Mouse (Mus musculus) stomach, embryonic 14.5 days (tissue): ENCODE data around the gene Mat2a. TPM values are rescaled to one million over a fixed set of nuclear protein-coding genes. Genes with fewer than 3 reads are reported as not detected.

ENCODE experiments used
- ATAC-seq: fragments of 200-750 bp; cut with Nextera tagmentation; 2 replicates; pipeline ENCODE4 v1.8.0; 2017; ENCODE audit warnings: low read depth, moderate TSS enrichment; ENCODE audit not compliant: insufficient number of reproducible peaks, insufficient read depth, low FRiP score
- H3K27ac ChIP-seq: fragments of 300-500 bp; sonication (generic); 2 replicates; pipeline ENCODE4 v1.5.1; 2014; ENCODE audit warnings: mild to moderate bottlenecking, low read length, moderate library complexity, mixed read lengths
- H3K27me3 ChIP-seq: fragments of 300-500 bp; sonication (generic); 2 replicates; pipeline ENCODE4 v1.6.1; 2014; ENCODE audit warnings: low read length, control low read depth, mixed read lengths; ENCODE audit not compliant: control insufficient read depth, insufficient read depth
- H3K36me3 ChIP-seq: fragments of 300-500 bp; sonication (generic); 2 replicates; pipeline ENCODE4 v1.6.1; 2014; ENCODE audit warnings: mild to moderate bottlenecking, control low read depth, low read length, moderate library complexity, mixed read lengths; ENCODE audit not compliant: control insufficient read depth, insufficient read depth
- H3K4me1 ChIP-seq: fragments of 300-500 bp; sonication (generic); 2 replicates; pipeline ENCODE4 v1.6.1; 2014; ENCODE audit warnings: low read length, control low read depth, mixed read lengths; ENCODE audit not compliant: control insufficient read depth, insufficient read depth
- H3K4me2 ChIP-seq: fragments of 300-500 bp; sonication (generic); replicated peaks from 2 replicates; pipeline ENCODE4 v1.6.1; 2014; ENCODE audit warnings: low read depth, low read length, control low read depth
- H3K4me3 ChIP-seq: fragments of 300-500 bp; sonication (generic); 2 replicates; pipeline ENCODE4 v1.5.1; 2014; ENCODE audit warnings: low read depth, low read length, control low read depth
- H3K9ac ChIP-seq: fragments of 300-500 bp; sonication (generic); replicated peaks from 2 replicates; pipeline ENCODE4 v1.6.1; 2014; ENCODE audit warnings: low read depth, mild to moderate bottlenecking, control low read depth, low read length, moderate library complexity, mixed read lengths
- H3K9me3 ChIP-seq: fragments of 300-500 bp; sonication (generic); 2 replicates; pipeline ENCODE4 v1.6.1; 2016; ENCODE audit warnings: low read depth, low read length, control low read depth; ENCODE audit not compliant: control insufficient read depth
- WGBS: fragments of 180-500 bp; shearing (Covaris S2); extraction: QIAGEN DNeasy Blood & Tissue Kit; methylation state at CpG from one replicate; pipeline ENCODE4 v1.1.7; 2014; 5-methylcytosine and 5-hydroxymethylcytosine counted together
- polyA plus RNA-seq: library from polyadenylated mRNA; unstranded; fragments of >200 nt; fragmentation: Nextera tagmentation; extraction: Ambion mirVana; gene quantifications from 2 replicates; pipeline ENCODE4 v1.2.1, GENCODE M21; 2014

Mat2a gene
- polyA plus RNA-seq, 1 experiment from 2014 or later: 333 TPM

DNA sequence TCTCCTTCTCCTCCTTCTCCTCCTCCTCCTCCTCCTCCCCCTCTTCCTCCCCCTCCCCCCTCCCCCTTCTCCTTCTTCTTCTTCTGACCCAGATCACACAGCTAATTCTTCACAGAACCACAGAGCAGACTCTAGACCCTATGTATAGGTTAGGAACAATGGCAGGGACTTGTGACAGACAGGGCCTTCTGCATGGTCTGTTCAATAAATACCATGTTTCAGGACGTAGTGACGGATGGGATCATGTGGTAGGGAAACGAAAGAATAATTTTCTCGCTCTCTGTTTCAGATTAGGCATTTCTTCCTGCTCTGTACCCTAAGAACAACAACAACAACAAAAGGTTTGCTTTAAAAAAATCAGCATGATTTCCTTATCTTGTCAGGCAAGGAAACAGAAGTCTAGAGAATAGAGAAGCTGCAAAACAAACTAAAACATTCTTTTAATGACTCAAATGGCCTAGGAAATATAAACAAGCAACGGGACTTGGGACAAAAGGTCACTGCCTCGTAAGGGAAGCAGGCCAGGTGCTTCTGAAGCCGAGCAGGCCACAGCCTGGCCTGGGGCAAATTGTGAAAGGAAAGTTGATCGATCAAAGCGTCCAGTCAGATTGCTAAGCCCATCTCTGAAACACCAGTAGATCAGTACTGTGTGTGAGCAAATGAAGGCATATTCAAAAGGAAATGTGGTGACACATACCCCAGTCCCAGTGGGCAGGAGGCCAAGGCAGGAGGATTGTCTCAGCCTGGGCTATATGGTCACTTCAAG lies 20.9 kb upstream of the Mat2a start:
- ATAC-seq: no peak
- no peak overlapping the region for H3K27ac ChIP-seq

DNA sequence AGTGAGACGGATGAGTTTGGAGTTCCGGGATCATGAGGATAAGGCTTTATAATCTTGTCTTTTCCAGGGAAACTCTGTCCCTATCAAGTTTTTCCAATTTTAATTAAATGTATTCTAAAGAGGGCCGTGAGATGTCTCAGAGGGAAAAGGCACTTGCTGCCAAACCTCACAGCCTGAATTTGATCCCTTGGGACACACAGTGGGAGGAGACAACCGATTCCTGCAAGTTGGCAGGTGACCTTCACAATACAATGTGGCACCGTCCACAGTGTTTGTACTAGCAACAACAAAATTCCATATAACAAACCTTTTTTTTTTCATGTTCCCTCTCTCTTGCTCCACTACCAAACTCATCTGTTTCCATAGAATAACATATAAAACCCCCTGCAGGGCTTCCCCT lies 19.6 kb upstream of the Mat2a start:
- H3K4me2 ChIP-seq: no peak overlapping the region
- H3K36me3 ChIP-seq: no peaks in the 10 kb centered on the region
- no peak overlapping the region for H3K9ac ChIP-seq
- H3K27me3 ChIP-seq: no peaks in the 10 kb centered on the region
- 0 out of 2 replicates have a peak overlapping the region, but pooled peaks have one; percentile 21 for H3K27ac ChIP-seq
- H3K4me3 ChIP-seq: no peak overlapping the region
- no peaks in the 10 kb centered on the region for H3K9me3 ChIP-seq
- H3K4me1 ChIP-seq: peaks cover 16% of the 10 kb centered on the region; the same call in 1 of the 2 replicates
- 17% methylated on average over 5 of the region's 5 CpGs for WGBS
- no peak for ATAC-seq

More for the DNA sequence above, 20.9 kb upstream of the Mat2a start:
- no peak overlapping the region for H3K4me3 ChIP-seq
- H3K9me3 ChIP-seq: no peaks in the 10 kb centered on the region
- no peak overlapping the region for H3K9ac ChIP-seq
- 35% methylated on average over 9 of the region's 9 CpGs for WGBS
- H3K4me1 ChIP-seq: peaks cover 10% of the 10 kb centered on the region; the same call in 1 of the 2 replicates
- no peaks in the 10 kb centered on the region for H3K27me3 ChIP-seq
- H3K36me3 ChIP-seq: no peaks in the 10 kb centered on the region
- H3K4me2 ChIP-seq: no peak overlapping the region

DNA sequence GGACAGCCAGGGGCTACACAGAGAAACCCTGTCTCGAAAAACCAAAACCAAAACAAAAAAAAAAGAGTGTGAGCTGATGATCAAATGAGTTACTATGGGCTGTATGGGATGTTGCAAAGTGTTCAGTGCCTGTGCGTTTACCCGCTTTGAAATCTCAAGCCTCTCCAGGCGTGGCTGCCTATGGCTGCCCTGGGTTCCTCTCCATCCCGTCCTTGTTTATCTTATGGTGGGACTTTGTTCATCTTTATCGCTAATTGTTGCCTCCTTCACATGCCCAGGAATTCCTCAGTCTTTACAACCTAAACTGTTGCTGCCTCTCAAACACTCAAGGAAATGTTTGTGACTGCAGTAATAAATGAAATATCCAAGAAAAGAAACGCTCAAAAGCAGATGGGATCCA lies 19.1 kb upstream of the Mat2a start:
- H3K9ac ChIP-seq: no peak overlapping the region
- no peak overlapping the region for H3K4me2 ChIP-seq
- 27% methylated on average over 7 of the region's 7 CpGs for WGBS
- no peak overlapping the region for H3K4me3 ChIP-seq
- no peaks in the 10 kb centered on the region for H3K36me3 ChIP-seq
- H3K27ac ChIP-seq: peak overlapping the region; percentile 48; the same call in 1 of the 2 replicates
- H3K9me3 ChIP-seq: no peaks in the 10 kb centered on the region
- no peak for ATAC-seq
- H3K4me1 ChIP-seq: peaks cover 16% of the 10 kb centered on the region; the same call in 1 of the 2 replicates
- H3K27me3 ChIP-seq: no peaks in the 10 kb centered on the region

GRCm38 (mm10) chr6:72456567-72456966 lies 17.2 kb upstream of the Mat2a start:
- 65% methylated on average over 4 of the region's 4 CpGs for WGBS

GRCm38 (mm10) chr6:72454833-72455373 lies 15.5 kb upstream of the Mat2a start:
- ATAC-seq: 0 out of 2 replicates have a peak, but pooled peaks have one; percentile 37
- H3K4me2 ChIP-seq: no peak overlapping the region
- H3K27me3 ChIP-seq: no peaks in the 10 kb centered on the region
- H3K27ac ChIP-seq: peak overlapping the region; percentile 58; the same call in 1 of the 2 replicates
- H3K9me3 ChIP-seq: no peaks in the 10 kb centered on the region
- no peak overlapping the region for H3K4me3 ChIP-seq
- H3K36me3 ChIP-seq: no peaks in the 10 kb centered on the region
- WGBS: 60% methylated on average over 7 of the region's 7 CpGs
- no peak overlapping the region for H3K9ac ChIP-seq
- H3K4me1 ChIP-seq: peaks cover 11% of the 10 kb centered on the region; the same call in 1 of the 2 replicates

More at GRCm38 (mm10) chr6:72456567-72456966, 17.2 kb upstream of the Mat2a start:
- no peaks in the 10 kb centered on the region for H3K27me3 ChIP-seq
- peaks cover 16% of the 10 kb centered on the region; the same call in 1 of the 2 replicates for H3K4me1 ChIP-seq
- no peak for ATAC-seq
- H3K4me3 ChIP-seq: no peak overlapping the region
- no peak overlapping the region for H3K27ac ChIP-seq
- H3K9ac ChIP-seq: no peak overlapping the region
- no peaks in the 10 kb centered on the region for H3K9me3 ChIP-seq
- H3K4me2 ChIP-seq: no peak overlapping the region
- H3K36me3 ChIP-seq: no peaks in the 10 kb centered on the region

DNA sequence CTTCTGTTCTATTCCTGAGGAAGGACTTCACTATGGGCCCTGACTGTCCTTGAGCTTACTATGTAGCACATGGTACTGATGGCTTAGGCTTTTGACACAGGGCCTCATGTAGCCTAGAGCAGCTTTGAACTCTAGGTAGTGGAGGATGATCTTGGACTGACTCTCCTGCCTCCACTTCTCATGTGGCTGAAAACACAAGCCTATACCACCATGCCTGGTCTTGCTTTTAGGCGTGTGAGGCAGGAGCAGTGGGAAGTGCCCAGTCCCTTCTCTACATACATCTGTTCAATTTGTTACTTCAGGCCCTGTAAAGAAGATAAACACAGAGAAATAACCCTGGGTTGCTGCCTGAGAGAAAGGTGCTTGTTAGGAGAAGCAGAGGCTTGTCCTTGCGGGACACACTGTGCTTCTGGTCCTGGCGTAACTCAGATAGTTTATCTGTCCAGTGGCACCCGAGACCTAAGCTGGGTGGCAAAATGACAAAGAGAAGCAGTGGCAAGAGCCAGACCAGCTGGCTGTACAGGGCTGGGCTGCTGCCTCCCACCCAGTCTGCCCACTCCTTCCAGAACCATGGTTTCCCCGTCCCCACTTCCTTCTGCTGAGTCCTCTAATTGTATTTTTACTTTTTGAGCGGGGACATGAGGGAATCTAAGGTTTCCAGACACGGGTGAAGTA lies 14.9 kb upstream of the Mat2a start:
- 41% methylated on average over 7 of the region's 7 CpGs for WGBS
- H3K9ac ChIP-seq: no peak overlapping the region

DNA sequence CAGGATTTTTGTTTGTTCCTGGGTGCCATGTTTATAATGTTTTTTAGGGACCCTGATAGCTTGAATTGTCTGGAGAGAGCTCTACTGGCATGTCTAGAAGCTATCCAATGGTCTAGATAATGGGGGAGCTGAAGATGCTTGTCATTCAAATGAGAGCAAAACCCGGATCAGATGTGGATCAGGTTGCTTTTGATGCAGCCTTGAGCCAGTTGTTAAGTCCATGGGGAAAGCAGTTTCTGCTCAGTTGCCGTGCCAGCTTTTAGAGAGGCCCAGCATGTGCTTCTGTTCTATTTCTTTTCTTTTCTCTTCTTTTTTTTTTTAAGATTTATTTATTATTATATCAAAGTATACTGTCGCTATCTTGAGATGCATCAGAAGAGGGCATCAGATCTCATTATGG lies 14.2 kb upstream of the Mat2a start:
- Histone ChIP-seq H3K27ac (no peak overlapping the region), H3K4me2 (no peak overlapping the region), H3K9me3 (no peaks in the 10 kb centered on the region), H3K36me3 (no peaks in the 10 kb centered on the region), H3K27me3 (no peaks in the 10 kb centered on the region), H3K4me1 (peaks cover 6% of the 10 kb centered on the region; the same call in 1 of the 2 replicates), H3K4me3 (no peak overlapping the region), H3K9ac (no peak overlapping the region)
- WGBS: 85% methylated on average over 3 of the region's 3 CpGs
- no peak for ATAC-seq

More for the DNA sequence above, 14.9 kb upstream of the Mat2a start:
- 0 out of 2 replicates have a peak, but pooled peaks have one; percentile 23 for ATAC-seq
- Histone ChIP-seq H3K4me3 (no peak overlapping the region), H3K27me3 (no peaks in the 10 kb centered on the region), H3K4me1 (peaks cover 10% of the 10 kb centered on the region; the same call in 1 of the 2 replicates), H3K9me3 (no peaks in the 10 kb centered on the region), H3K27ac (peak overlapping the region; percentile 58; the same call in 1 of the 2 replicates), H3K4me2 (no peak overlapping the region), H3K36me3 (no peaks in the 10 kb centered on the region)

DNA sequence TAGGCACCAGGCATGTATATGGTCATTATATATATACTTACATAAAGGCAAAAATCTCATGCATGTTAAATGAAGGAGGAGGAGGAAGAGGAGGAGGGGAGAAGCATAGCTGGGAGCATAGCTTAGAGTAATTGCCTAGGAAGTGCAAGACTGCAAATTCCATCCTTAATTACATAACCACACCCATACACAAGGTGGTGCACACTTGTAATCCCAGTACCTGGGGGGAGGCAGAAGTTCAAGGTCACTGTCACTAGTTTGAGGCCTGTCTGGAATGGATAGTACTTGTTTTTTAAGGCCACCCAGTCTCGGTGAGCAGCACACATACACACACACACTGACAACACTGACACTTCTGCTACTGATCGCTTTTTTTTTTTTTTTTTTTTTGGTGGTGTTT lies 13.0 kb upstream of the Mat2a start:
- Histone ChIP-seq H3K27me3 (no peaks in the 10 kb centered on the region), H3K9ac (no peak overlapping the region), H3K27ac (no peak overlapping the region), H3K9me3 (no peaks in the 10 kb centered on the region), H3K36me3 (no peaks in the 10 kb centered on the region), H3K4me3 (no peak overlapping the region), H3K4me1 (peaks cover 6% of the 10 kb centered on the region; the same call in 1 of the 2 replicates), H3K4me2 (no peak overlapping the region)
- 77% methylated on average over 2 of the region's 2 CpGs for WGBS
- ATAC-seq: no peak
